Mouse (Mus musculus): ENCODE measurements at regions not wholly inside any gene's neighbourhood (a gene's known extent, or its start where the extent isn't known, plus 50 kb on each side); places are given as distances from the start of the nearest gene placed in this dataset.

DNA sequence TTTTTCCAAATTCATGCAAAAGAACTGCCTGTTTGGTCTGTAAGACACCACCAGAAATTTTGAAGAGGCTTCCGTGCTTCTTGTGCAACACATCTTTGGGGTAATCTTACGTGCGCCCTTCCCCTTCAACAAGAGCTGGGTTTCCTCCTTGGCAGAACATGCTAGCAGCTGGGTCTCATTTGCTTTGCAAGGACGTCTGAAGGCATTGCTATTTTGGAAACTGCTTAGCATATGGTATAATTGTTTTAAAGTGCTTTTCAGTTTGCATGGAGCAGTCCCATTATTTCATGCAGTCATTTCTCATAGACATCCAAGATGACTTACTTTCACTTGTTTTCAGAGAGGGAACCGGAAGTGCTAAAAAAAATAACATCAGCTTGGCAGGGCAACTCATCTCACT, 336.8 kb upstream of the Ubash3b start:
- Histone ChIP-seq H3K4me2 (replicated peaks; ENCODE audit: low read depth, low read length, severe bottlenecking) (no peak overlapping the region), H3K9me3 (ENCODE audit: control insufficient read depth, low read length) (no peaks in the 10 kb centered on the region), H3K4me1 (ENCODE audit: control insufficient read depth, insufficient read depth, low read length) (no peaks in the 10 kb centered on the region), H3K27me3 (ENCODE audit: control insufficient read depth, insufficient read depth, low read length) (no peaks in the 10 kb centered on the region), H3K36me3 (ENCODE audit: control insufficient read depth, insufficient read depth, low read length) (peaks cover 22% of the 10 kb centered on the region), H3K27ac (replicated peaks; ENCODE audit: low read depth, low read length) (no peak overlapping the region), H3K9ac (ENCODE audit: low read depth, low read length, severe bottlenecking) (no peak overlapping the region), H3K4me3 (replicated peaks; ENCODE audit: low read length) (no peak overlapping the region)
- DNase-seq (ENCODE audit: low spot score) (no peak), ATAC-seq (ENCODE audit: low FRiP score, low read depth) (no peak)
- TF ChIP-seq POLR2A (IDR thresholded peaks at IDR 0.05; ENCODE audit: borderline replicate concordance, extremely low read depth, insufficient read depth, insufficient read length) = no peak
- WGBS = 75% methylated on average over 5 of the region's 5 CpGs

- no peaks in the 10 kb centered on the region for H3K4me1 ChIP-seq (ENCODE audit: control insufficient read depth, insufficient read depth, low read length)
- peaks cover 19% of the 10 kb centered on the region for H3K36me3 ChIP-seq (ENCODE audit: control insufficient read depth, insufficient read depth, low read length)
- WGBS = 79% methylated on average over 3 of the region's 3 CpGs
- H3K27me3 ChIP-seq (ENCODE audit: control insufficient read depth, insufficient read depth, low read length) = no peaks in the 10 kb centered on the region
- DNase-seq (ENCODE audit: low spot score) (no peak), ATAC-seq (ENCODE audit: low FRiP score, low read depth) (no peak)
- no peak overlapping the region for H3K4me3 ChIP-seq (replicated peaks; ENCODE audit: low read length)
- TF ChIP-seq POLR2A (IDR thresholded peaks at IDR 0.05; ENCODE audit: borderline replicate concordance, extremely low read depth, insufficient read depth, insufficient read length) = no peak
- no peak overlapping the region for H3K9ac ChIP-seq (ENCODE audit: low read depth, low read length, severe bottlenecking)
- no peak overlapping the region for H3K27ac ChIP-seq (replicated peaks; ENCODE audit: low read depth, low read length)
- no peak overlapping the region for H3K4me2 ChIP-seq (replicated peaks; ENCODE audit: low read depth, low read length, severe bottlenecking)
- H3K9me3 ChIP-seq (ENCODE audit: control insufficient read depth, low read length) = no peaks in the 10 kb centered on the region
Observed at GRCm38 (mm10) chr9:41490112-41490511, 328.6 kb upstream of the Ubash3b start.

DNA sequence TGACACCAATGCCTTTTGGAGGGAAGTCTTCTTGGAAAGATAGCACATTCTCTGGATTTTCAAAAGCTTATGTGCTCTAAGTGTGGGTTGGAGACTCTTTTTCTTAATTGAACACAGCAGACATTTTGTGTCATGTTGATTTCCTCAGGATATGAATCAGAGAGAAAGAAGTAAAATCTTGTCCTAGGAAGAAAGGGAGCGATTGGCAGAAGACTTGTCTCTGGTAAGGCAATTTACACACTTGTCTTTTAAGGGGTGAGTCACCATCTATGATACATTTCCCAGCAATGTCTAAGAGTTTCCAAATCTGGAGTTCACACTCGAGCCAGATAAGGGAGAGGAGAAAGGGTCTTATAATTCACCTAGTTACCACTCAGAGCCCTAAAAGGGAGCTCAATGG, 326.5 kb upstream of the Ubash3b start:
- ATAC-seq (ENCODE audit: low FRiP score, low read depth) (no peak), DNase-seq (ENCODE audit: low spot score) (no peak)
- no peak overlapping the region for H3K4me3 ChIP-seq (replicated peaks; ENCODE audit: low read length)
- no peak overlapping the region for H3K4me2 ChIP-seq (replicated peaks; ENCODE audit: low read depth, low read length, severe bottlenecking)
- H3K27me3 ChIP-seq (ENCODE audit: control insufficient read depth, insufficient read depth, low read length) = no peaks in the 10 kb centered on the region
- H3K9ac ChIP-seq (ENCODE audit: low read depth, low read length, severe bottlenecking) = no peak overlapping the region
- peaks cover 11% of the 10 kb centered on the region for H3K36me3 ChIP-seq (ENCODE audit: control insufficient read depth, insufficient read depth, low read length)
- no peak overlapping the region for H3K27ac ChIP-seq (replicated peaks; ENCODE audit: low read depth, low read length)
- no peaks in the 10 kb centered on the region for H3K4me1 ChIP-seq (ENCODE audit: control insufficient read depth, insufficient read depth, low read length)
- 81% methylated on average over 2 of the region's 2 CpGs for WGBS
- no peaks in the 10 kb centered on the region for H3K9me3 ChIP-seq (ENCODE audit: control insufficient read depth, low read length)
- no peak for TF ChIP-seq POLR2A (IDR thresholded peaks at IDR 0.05; ENCODE audit: borderline replicate concordance, extremely low read depth, insufficient read depth, insufficient read length)

DNA sequence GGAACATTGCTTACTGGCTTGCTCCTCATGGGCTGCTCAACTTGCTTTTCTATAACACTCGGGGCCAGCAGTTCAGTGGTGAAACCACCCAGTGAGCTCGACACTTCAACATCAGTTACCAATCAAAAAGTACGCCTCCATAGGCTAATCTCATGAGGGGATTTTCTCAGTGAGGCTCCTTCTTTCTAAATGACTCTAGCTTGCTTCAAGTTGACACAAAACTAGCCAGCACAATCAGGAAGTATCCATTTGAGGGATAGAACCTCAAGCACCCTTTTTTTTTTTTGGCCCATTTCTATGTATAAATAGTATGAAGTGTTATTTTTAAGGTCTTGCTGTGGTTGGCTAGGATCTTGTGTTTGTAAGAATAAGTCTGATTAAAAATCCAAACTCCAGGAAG, 321.7 kb upstream of the Ubash3b start:
- Histone ChIP-seq H3K36me3 (ENCODE audit: control insufficient read depth, insufficient read depth, low read length) (peaks cover 10% of the 10 kb centered on the region), H3K27ac (replicated peaks; ENCODE audit: low read depth, low read length) (no peak overlapping the region), H3K4me1 (ENCODE audit: control insufficient read depth, insufficient read depth, low read length) (no peaks in the 10 kb centered on the region), H3K27me3 (ENCODE audit: control insufficient read depth, insufficient read depth, low read length) (no peaks in the 10 kb centered on the region), H3K4me2 (replicated peaks; ENCODE audit: low read depth, low read length, severe bottlenecking) (no peak overlapping the region), H3K4me3 (replicated peaks; ENCODE audit: low read length) (no peak overlapping the region), H3K9me3 (ENCODE audit: control insufficient read depth, low read length) (no peaks in the 10 kb centered on the region), H3K9ac (ENCODE audit: low read depth, low read length, severe bottlenecking) (no peak overlapping the region)
- no peak for TF ChIP-seq POLR2A (IDR thresholded peaks at IDR 0.05; ENCODE audit: borderline replicate concordance, extremely low read depth, insufficient read depth, insufficient read length)
- DNase-seq (ENCODE audit: low spot score) (no peak), ATAC-seq (ENCODE audit: low FRiP score, low read depth) (no peak)
- 85% methylated on average over 3 of the region's 3 CpGs for WGBS

- Histone ChIP-seq H3K36me3 (ENCODE audit: control insufficient read depth, insufficient read depth, low read length) (peaks cover 10% of the 10 kb centered on the region), H3K27ac (replicated peaks; ENCODE audit: low read depth, low read length) (no peak overlapping the region), H3K4me2 (replicated peaks; ENCODE audit: low read depth, low read length, severe bottlenecking) (no peak overlapping the region), H3K4me3 (replicated peaks; ENCODE audit: low read length) (no peak overlapping the region), H3K9me3 (ENCODE audit: control insufficient read depth, low read length) (no peaks in the 10 kb centered on the region), H3K27me3 (ENCODE audit: control insufficient read depth, insufficient read depth, low read length) (no peaks in the 10 kb centered on the region), H3K9ac (ENCODE audit: low read depth, low read length, severe bottlenecking) (no peak overlapping the region), H3K4me1 (ENCODE audit: control insufficient read depth, insufficient read depth, low read length) (no peaks in the 10 kb centered on the region)
- DNase-seq (ENCODE audit: low spot score) (no peak), ATAC-seq (ENCODE audit: low FRiP score, low read depth) (no peak)
- WGBS = 94% methylated on average over 6 of the region's 6 CpGs
- TF ChIP-seq POLR2A (IDR thresholded peaks at IDR 0.05; ENCODE audit: borderline replicate concordance, extremely low read depth, insufficient read depth, insufficient read length) = no peak
Observed at GRCm38 (mm10) chr9:41481611-41482266, 320.2 kb upstream of the Ubash3b start.

Data from limb, embryonic 14.5 days (tissue).